Mouse (Mus musculus) forebrain, embryonic 15.5 days (tissue): ENCODE results near the gene Mcu. TPM values are rescaled to one million over a fixed set of nuclear protein-coding genes. Genes with fewer than 3 reads are reported as not detected.

Source experiments
- ATAC-seq: fragments of 200-750 bp; cut with Nextera tagmentation; replicated peaks from 2 replicates; pipeline ENCODE4 v1.8.0; 2017; ENCODE audit warnings: mild to moderate bottlenecking, moderate TSS enrichment, moderate library complexity
- H3K27ac ChIP-seq: fragments of 300-500 bp; sonication (generic); replicated peaks from 2 replicates; pipeline ENCODE4 v1.5.1; 2015; ENCODE audit warnings: mild to moderate bottlenecking, inconsistent platforms
- H3K27me3 ChIP-seq: fragments of 300-500 bp; sonication (generic); 2 replicates; pipeline ENCODE4 v1.6.1; 2015; ENCODE audit warnings: inconsistent platforms
- H3K36me3 ChIP-seq: fragments of 300-500 bp; sonication (generic); 2 replicates; pipeline ENCODE4 v1.6.1; 2015; ENCODE audit warnings: mild to moderate bottlenecking, inconsistent platforms
- H3K4me1 ChIP-seq: fragments of 300-500 bp; sonication (generic); 2 replicates; pipeline ENCODE4 v1.6.1; 2015; ENCODE audit warnings: inconsistent platforms
- H3K4me2 ChIP-seq: fragments of 300-500 bp; sonication (generic); replicated peaks from 2 replicates; pipeline ENCODE4 v1.6.1; 2015; ENCODE audit warnings: mild to moderate bottlenecking, inconsistent platforms
- H3K4me3 ChIP-seq: fragments of 300-500 bp; sonication (generic); 2 replicates; pipeline ENCODE4 v1.5.1; 2015; ENCODE audit warnings: mild to moderate bottlenecking, inconsistent platforms
- H3K9ac ChIP-seq: fragments of 300-500 bp; sonication (generic); replicated peaks from 2 replicates; pipeline ENCODE4 v1.6.1; 2015; ENCODE audit warnings: mild to moderate bottlenecking, inconsistent platforms
- H3K9me3 ChIP-seq: fragments of 300-500 bp; sonication (generic); 2 replicates; pipeline ENCODE4 v1.6.1; 2016; ENCODE audit warnings: inconsistent platforms
- WGBS: fragments of 180-500 bp; shearing (Covaris S2); methylation state at CpG from one replicate; pipeline ENCODE4 v1.1.7; 2015; ENCODE audit warnings: mixed read lengths; 5-methylcytosine and 5-hydroxymethylcytosine counted together
- polyA plus RNA-seq: library from polyadenylated mRNA; unstranded; fragments of >200 nt; fragmentation: Nextera tagmentation; extraction: Ambion mirVana; gene quantifications from 2 replicates; pipeline ENCODE4 v1.2.1, GENCODE M21; 2015

Mcu gene
- polyA plus RNA-seq, 1 experiment from 2014 or later: 22.8 TPM

- Histone ChIP-seq H3K4me3 (no peak overlapping the region), H3K4me2 (no peak overlapping the region), H3K4me1 (0 out of 2 replicates have a peak, but pooled peaks cover 6% of the 10 kb centered on the region), H3K27ac (no peak overlapping the region), H3K9me3 (no peaks in the 10 kb centered on the region), H3K9ac (no peak overlapping the region), H3K36me3 (no peaks in the 10 kb centered on the region), H3K27me3 (no peaks in the 10 kb centered on the region)
- no peak for ATAC-seq
- 94% methylated on average over 3 of the region's 3 CpGs for WGBS
Measured at GRCm38 (mm10) chr10:59465546-59465945, 150.9 kb downstream of the Mcu start.

DNA sequence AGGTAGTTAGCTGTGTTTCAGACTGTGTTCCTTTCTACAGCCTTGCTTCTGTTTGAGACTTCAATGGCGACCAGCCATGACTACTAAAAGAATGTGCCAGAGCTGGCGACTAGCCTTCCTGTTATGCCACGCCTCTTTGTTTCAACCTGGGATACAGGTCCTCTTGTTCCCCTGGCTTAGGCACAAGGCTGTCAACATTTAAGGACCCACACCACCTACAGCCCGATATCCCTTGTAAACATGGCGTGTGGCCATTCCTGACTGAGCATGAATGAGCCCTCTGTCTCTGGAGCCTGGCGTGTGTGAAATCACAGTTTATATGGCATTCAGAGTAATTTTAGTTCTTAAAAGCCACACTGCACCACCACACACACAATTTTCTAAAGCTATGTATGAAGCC is 154.2 kb downstream of the Mcu start:
- no peaks in the 10 kb centered on the region for H3K36me3 ChIP-seq
- 0 out of 2 replicates have a peak, but pooled peaks have one; percentile 32 for ATAC-seq
- peaks cover 11% of the 10 kb centered on the region; the same call in 1 of the 2 replicates for H3K4me1 ChIP-seq
- no peak overlapping the region for H3K27ac ChIP-seq
- H3K27me3 ChIP-seq: no peaks in the 10 kb centered on the region
- no peaks in the 10 kb centered on the region for H3K9me3 ChIP-seq
- H3K9ac ChIP-seq: no peak overlapping the region
- no peak overlapping the region for H3K4me2 ChIP-seq
- no peak overlapping the region for H3K4me3 ChIP-seq
- WGBS: 67% methylated on average over 6 of the region's 6 CpGs

- Histone ChIP-seq H3K27me3 (no peaks in the 10 kb centered on the region), H3K27ac (peak overlapping the region; percentile 34; the same call in 1 of the 2 replicates), H3K4me2 (peak overlapping the region; percentile 15; the same call in 1 of the 2 replicates), H3K9me3 (no peaks in the 10 kb centered on the region), H3K4me1 (peaks cover 11% of the 10 kb centered on the region; the same call in 1 of the 2 replicates), H3K4me3 (no peak overlapping the region), H3K36me3 (no peaks in the 10 kb centered on the region), H3K9ac (no peak overlapping the region)
- ATAC-seq: no peak; the same call in 1 of the 2 replicates
- 67% methylated on average over 12 of the region's 12 CpGs for WGBS
Measured at GRCm38 (mm10) chr10:59459767-59460166, 156.7 kb downstream of the Mcu start.

- H3K36me3 ChIP-seq: no peaks in the 10 kb centered on the region
- no peak overlapping the region for H3K9ac ChIP-seq
- no peak overlapping the region for H3K4me3 ChIP-seq
- no peak overlapping the region for H3K4me2 ChIP-seq
- H3K27me3 ChIP-seq: no peaks in the 10 kb centered on the region
- ATAC-seq: no peak
- peaks cover under 1% of the 10 kb centered on the region; the same call in 1 of the 2 replicates for H3K4me1 ChIP-seq
- H3K9me3 ChIP-seq: no peaks in the 10 kb centered on the region
- no peak overlapping the region for H3K27ac ChIP-seq
- WGBS: 97% methylated on average over 15 of the region's 15 CpGs
Measured at GRCm38 (mm10) chr10:59454631-59455030, 161.9 kb downstream of the Mcu start.

DNA sequence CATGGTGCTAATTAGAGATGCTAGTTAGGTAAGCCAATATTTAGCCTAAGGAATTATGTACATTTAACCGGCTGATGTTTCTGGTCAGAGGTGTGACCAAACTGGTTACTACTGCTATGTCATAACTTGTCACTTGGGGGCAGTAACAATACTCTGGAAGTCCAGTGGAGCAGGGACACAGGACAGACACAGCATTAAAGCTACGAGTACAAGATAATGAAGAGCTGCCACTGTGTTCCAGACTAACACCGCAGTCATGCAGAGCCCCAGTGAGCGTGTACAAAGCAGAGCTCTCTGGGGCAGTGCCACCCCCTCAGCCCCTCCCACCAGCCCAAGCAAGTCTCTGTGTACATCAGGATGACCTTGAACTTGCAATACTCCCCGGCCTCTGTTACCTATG is 164.7 kb downstream of the Mcu start:
- Histone ChIP-seq H3K4me3 (no peak overlapping the region), H3K27ac (no peak overlapping the region), H3K36me3 (no peaks in the 10 kb centered on the region), H3K4me2 (no peak overlapping the region), H3K27me3 (no peaks in the 10 kb centered on the region), H3K9ac (no peak overlapping the region), H3K4me1 (no peaks in the 10 kb centered on the region), H3K9me3 (no peaks in the 10 kb centered on the region)
- 0 out of 2 replicates have a peak, but pooled peaks have one; percentile 62 for ATAC-seq
- 39% methylated on average over 5 of the region's 5 CpGs for WGBS

DNA sequence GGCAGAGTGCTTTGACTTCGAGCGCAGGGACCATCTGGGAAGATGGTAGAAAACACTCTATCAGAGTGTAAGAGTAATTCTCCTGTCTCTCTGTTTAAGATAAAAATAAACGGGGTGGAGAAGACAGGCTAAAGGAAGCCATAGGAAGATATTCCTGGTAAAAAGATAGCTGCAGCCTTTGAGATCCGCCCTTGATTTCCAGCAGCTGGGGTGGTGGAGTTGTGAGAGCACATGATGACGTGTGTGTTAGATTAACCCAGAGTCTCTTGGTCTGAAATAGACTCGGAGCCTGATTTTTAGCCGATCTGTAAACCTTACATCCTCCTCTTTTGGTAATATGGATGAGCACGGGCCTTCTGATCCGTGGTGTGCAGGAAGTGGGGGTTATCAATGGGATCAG is 168.9 kb downstream of the Mcu start:
- Histone ChIP-seq H3K9ac (no peak overlapping the region), H3K27me3 (no peaks in the 10 kb centered on the region), H3K4me1 (no peaks in the 10 kb centered on the region), H3K27ac (no peak overlapping the region), H3K4me2 (no peak overlapping the region), H3K4me3 (no peak overlapping the region), H3K36me3 (no peaks in the 10 kb centered on the region), H3K9me3 (no peaks in the 10 kb centered on the region)
- no peak for ATAC-seq
- 82% methylated on average over 9 of the region's 9 CpGs for WGBS

GRCm38 (mm10) chr10:59446911-59447437 is 169.5 kb downstream of the Mcu start:
- H3K36me3 ChIP-seq: no peaks in the 10 kb centered on the region
- ATAC-seq: no peak
- 90% methylated on average over 10 of the region's 10 CpGs for WGBS
- H3K27ac ChIP-seq: no peak overlapping the region
- no peak overlapping the region for H3K9ac ChIP-seq
- no peaks in the 10 kb centered on the region for H3K27me3 ChIP-seq
- H3K9me3 ChIP-seq: no peaks in the 10 kb centered on the region
- H3K4me3 ChIP-seq: no peak overlapping the region
- no peaks in the 10 kb centered on the region for H3K4me1 ChIP-seq
- no peak overlapping the region for H3K4me2 ChIP-seq

- Histone ChIP-seq H3K4me1 (no peaks in the 10 kb centered on the region), H3K27ac (no peak overlapping the region), H3K9ac (no peak overlapping the region), H3K36me3 (no peaks in the 10 kb centered on the region), H3K9me3 (no peaks in the 10 kb centered on the region), H3K4me3 (no peak overlapping the region), H3K4me2 (no peak overlapping the region), H3K27me3 (no peaks in the 10 kb centered on the region)
- WGBS: 69% methylated on average over 8 of the region's 8 CpGs
- ATAC-seq: no peak
Measured at GRCm38 (mm10) chr10:59444635-59445034, 171.9 kb downstream of the Mcu start.

DNA sequence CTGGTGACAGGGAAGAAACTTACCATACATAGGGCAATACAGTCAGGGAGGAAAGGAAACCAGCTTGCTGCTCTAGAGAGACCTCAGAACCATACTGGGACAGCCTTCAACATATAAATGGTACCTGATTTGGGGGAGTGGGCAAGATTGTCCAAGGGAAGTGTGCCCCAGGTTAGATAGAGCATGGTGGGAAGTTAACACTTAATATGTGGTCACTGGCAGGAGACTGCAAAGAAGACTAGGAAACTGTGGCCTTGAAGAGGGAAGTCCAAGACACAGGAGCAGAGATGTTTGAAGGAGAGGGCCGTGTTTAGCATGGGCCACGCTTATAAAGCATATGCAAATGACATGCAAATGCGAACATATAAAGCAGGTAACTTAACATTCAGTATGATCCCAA is 172.4 kb downstream of the Mcu start:
- Histone ChIP-seq H3K4me3 (no peak overlapping the region), H3K9ac (no peak overlapping the region), H3K36me3 (no peaks in the 10 kb centered on the region), H3K4me1 (no peaks in the 10 kb centered on the region), H3K27me3 (no peaks in the 10 kb centered on the region), H3K9me3 (no peaks in the 10 kb centered on the region), H3K4me2 (no peak overlapping the region), H3K27ac (no peak overlapping the region)
- ATAC-seq: no peak
- 72% methylated on average over 3 of the region's 3 CpGs for WGBS

DNA sequence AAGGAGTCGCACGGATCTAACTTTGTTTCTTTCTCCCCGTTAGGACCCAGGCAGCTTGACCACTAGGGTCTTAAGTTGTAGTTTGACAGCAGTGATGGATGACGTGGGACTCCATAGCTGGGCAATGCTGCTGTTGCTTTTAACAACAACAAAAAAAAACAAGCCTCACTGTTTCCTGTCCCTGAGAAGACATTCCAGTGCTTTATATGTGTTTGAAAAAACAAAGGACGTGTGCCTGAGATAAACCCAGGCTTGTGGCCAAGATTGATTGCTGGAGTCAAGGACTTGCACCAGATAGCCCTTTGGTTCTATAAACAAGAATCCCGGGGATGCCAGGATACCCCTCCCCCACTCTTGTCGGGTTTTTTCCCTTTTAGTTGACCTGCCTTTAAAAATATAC is 173.3 kb downstream of the Mcu start:
- Histone ChIP-seq H3K4me3 (no peak overlapping the region), H3K4me1 (no peaks in the 10 kb centered on the region), H3K4me2 (no peak overlapping the region), H3K27ac (no peak overlapping the region), H3K9me3 (no peaks in the 10 kb centered on the region), H3K9ac (no peak overlapping the region), H3K27me3 (no peaks in the 10 kb centered on the region), H3K36me3 (no peaks in the 10 kb centered on the region)
- 61% methylated on average over 7 of the region's 7 CpGs for WGBS
- no peak for ATAC-seq

DNA sequence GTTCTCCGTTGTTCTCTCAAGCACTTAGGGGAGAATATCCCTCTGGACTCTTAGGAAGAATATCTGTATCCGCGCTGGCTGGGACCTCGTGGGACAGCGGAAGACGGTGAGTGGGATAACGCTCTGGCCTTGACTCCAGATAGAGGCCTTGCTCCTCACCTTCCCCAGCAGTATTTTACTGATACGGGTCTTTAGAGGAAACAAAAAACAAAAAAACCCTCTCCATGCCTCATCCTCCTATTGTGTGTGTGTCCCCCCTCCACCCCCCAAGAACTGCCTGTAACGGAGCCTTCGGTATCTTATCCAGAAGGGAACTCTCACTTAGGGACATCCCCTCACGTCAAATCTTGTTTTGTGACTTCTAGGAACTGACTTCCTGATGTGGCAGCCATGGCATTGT is 174.8 kb downstream of the Mcu start, which contains the start of gene Oit3:
TSS of gene Oit3 (minus strand) at position 44 of the 400 bp plus-strand sequence.
- WGBS: 86% methylated on average over 11 of the region's 11 CpGs
- H3K9ac ChIP-seq: no peak within 1 kb of the TSS
- H3K4me2 ChIP-seq: no peak within 1 kb of the TSS
- no peaks in the 10 kb centered on the region for H3K4me1 ChIP-seq
- ATAC-seq: no peak
- H3K36me3 ChIP-seq: no peaks in the 10 kb centered on the region
- H3K9me3 ChIP-seq: no peaks in the 10 kb centered on the region
- H3K4me3 ChIP-seq: no peak within 1 kb of the TSS
- H3K27me3 ChIP-seq: no peaks in the 10 kb centered on the region
- no peak within 1 kb of the TSS for H3K27ac ChIP-seq

GRCm38 (mm10) chr10:59440177-59440576 is 176.3 kb downstream of the Mcu start:
- Histone ChIP-seq H3K4me3 (no peak overlapping the region), H3K9ac (no peak overlapping the region)
- 44% methylated on average over 6 of the region's 6 CpGs for WGBS

DNA sequence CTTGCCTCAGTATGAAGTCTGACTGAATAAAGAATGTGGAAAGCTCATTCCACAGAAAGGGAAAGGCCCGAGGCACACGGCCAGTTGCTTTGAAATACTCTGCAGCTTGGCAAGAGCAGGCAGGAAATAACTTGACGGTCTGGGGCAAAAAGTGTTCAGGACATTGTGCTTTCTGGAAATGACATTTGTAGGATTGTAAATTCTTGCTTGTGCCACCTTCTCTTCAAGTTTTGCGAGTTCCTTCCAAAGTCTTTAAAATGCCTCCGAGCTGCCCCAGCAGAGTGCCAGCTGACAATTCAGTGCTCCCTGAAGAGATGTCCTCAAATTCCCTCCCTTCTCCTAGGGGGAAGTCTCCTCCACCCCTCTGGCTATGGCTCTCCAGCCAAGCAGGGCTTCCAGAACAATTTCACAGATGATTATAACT is 177.0 kb downstream of the Mcu start:
- H3K4me1 ChIP-seq: no peaks in the 10 kb centered on the region
- no peak overlapping the region for H3K9ac ChIP-seq
- H3K4me3 ChIP-seq: no peak overlapping the region
- H3K9me3 ChIP-seq: no peaks in the 10 kb centered on the region
- no peak for ATAC-seq
- no peak overlapping the region for H3K27ac ChIP-seq
- H3K36me3 ChIP-seq: no peaks in the 10 kb centered on the region
- WGBS: 60% methylated on average over 5 of the region's 5 CpGs
- H3K27me3 ChIP-seq: no peaks in the 10 kb centered on the region
- no peak overlapping the region for H3K4me2 ChIP-seq

More at GRCm38 (mm10) chr10:59440177-59440576, 176.3 kb downstream of the Mcu start:
- no peaks in the 10 kb centered on the region for H3K9me3 ChIP-seq
- H3K27me3 ChIP-seq: no peaks in the 10 kb centered on the region
- no peaks in the 10 kb centered on the region for H3K4me1 ChIP-seq
- ATAC-seq: no peak
- H3K36me3 ChIP-seq: no peaks in the 10 kb centered on the region
- no peak overlapping the region for H3K27ac ChIP-seq
- no peak overlapping the region for H3K4me2 ChIP-seq
